Mouse (Mus musculus): ENCODE measurements at regions not wholly inside any gene's neighbourhood (a gene's known extent, or its start where the extent isn't known, plus 50 kb on each side); places are given as distances from the start of the nearest gene placed in this dataset.
A peak's percentile ranks its signal among the peaks of the same experiment; 100 is the strongest.
"Not testable (repeated sequence)": the region's sequence is repeated elsewhere in the genome, so short reads cannot be mapped to it uniquely, and the experiment has no call there.

- Histone ChIP-seq H3K27me3 (replicated peaks) (no peaks in the 10 kb centered on the region), H3K79me2 (replicated peaks; ENCODE audit: control insufficient read depth, extremely low read depth, insufficient read depth, poor library complexity, severe bottlenecking) (no peaks in the 10 kb centered on the region), H3K36me3 (replicated peaks in 1 of 2; ENCODE audit: control insufficient read depth in 1 of 2, insufficient read depth in 1 of 2, low read length in 1 of 2) (no peaks in the 10 kb centered on the region), H3K4me3 (replicated peaks in 1 of 3; ENCODE audit: low read depth in 2 of 3, low read length in 2 of 3, poor library complexity in 1 of 3) (peak overlapping the region in 1 of 3 experiments; percentile 22), H3K27ac (ENCODE audit: insufficient read depth, low read depth) (no peak overlapping the region), H3K9ac (ENCODE audit: insufficient read depth, low read depth) (no peak overlapping the region), H3K9me3 (replicated peaks; ENCODE audit: low read length) (no peaks in the 10 kb centered on the region), H3K4me1 (ENCODE audit: control insufficient read depth in 1 of 2, insufficient read depth in 2 of 2) (peaks cover 7% of the 10 kb centered on the region in 2 experiments; a peak in 3 of 4 replicates), H3K4me2 (ENCODE audit: insufficient read depth, low read depth, poor library complexity, severe bottlenecking) (peak overlapping the region; percentile 32)
- in situ Hi-C loops (cut with MboI; ENCODE audit: low pct_ligation_motif_present, low pct_unique_long_range_greater_than_20kb, low sequenced_read_pairs) (no loop called here), dilution Hi-C loops (cut with MboI; ENCODE audit: extremely low pct_ligation_motif_present, extremely low pct_unique_long_range_greater_than_20kb, low sequenced_read_pairs) (no loop called here)
- TF ChIP-seq ELF1 (IDR thresholded peaks at IDR 0.05; ENCODE audit: low read depth, low read length) (peak; percentile 70), JUN (IDR thresholded peaks at IDR 0.05; ENCODE audit: insufficient read depth, low read depth, low read length) (0 out of 2 replicates have a peak, but pooled peaks have one; percentile 16), JUND (conservative IDR thresholded peaks at IDR 0.05; ENCODE audit: low read depth, low read length) (peak; percentile 62; the same call in 1 of the 2 replicates), EP300 (IDR thresholded peaks at IDR 0.05; ENCODE audit: low read length) (peak; percentile 68), MEF2A (IDR thresholded peaks at IDR 0.05; ENCODE audit: borderline replicate concordance, low read depth, low read length) (peak; percentile 41; the same call in 1 of the 2 replicates), ZNF384 (IDR thresholded peaks at IDR 0.05; ENCODE audit: low read depth, low read length) (peak; percentile 69), HCFC1 (IDR thresholded peaks at IDR 0.05; ENCODE audit: low read depth, low read length) (no peak), ZKSCAN1 (IDR thresholded peaks at IDR 0.05; ENCODE audit: borderline replicate concordance, low read depth, low read length) (no peak), IRF4 (IDR thresholded peaks at IDR 0.05; ENCODE audit: low read depth, low read length) (peak; percentile 93), GABPA (IDR thresholded peaks at IDR 0.05; ENCODE audit: insufficient replicate concordance, low read depth, low read length) (no peak), USF2 (conservative IDR thresholded peaks at IDR 0.05; ENCODE audit: low read depth, low read length) (no peak)
- DNase-seq (ENCODE audit: extremely low read depth): peak; percentile 17
Observed at GRCm38 (mm10) chr5:105354041-105354440, 60.5 kb upstream of the Gbp6 start.

GRCm38 (mm10) chr5:105346463-105346862 lies 53.0 kb upstream of the Gbp6 start:
- TF ChIP-seq E2F4 (IDR thresholded peaks at IDR 0.05; ENCODE audit: insufficient replicate concordance, low read depth, low read length) (no peak), KAT2A (IDR thresholded peaks at IDR 0.05; ENCODE audit: insufficient replicate concordance, low read length) (no peak)
- Histone ChIP-seq H3K4me3 (replicated peaks in 1 of 3; ENCODE audit: low read depth in 2 of 3, low read length in 2 of 3, poor library complexity in 1 of 3) (no peak overlapping the region), H3K27me3 (replicated peaks) (no peaks in the 10 kb centered on the region), H3K79me2 (replicated peaks; ENCODE audit: control insufficient read depth, extremely low read depth, insufficient read depth, poor library complexity, severe bottlenecking) (no peaks in the 10 kb centered on the region), H3K4me1 (ENCODE audit: control insufficient read depth in 1 of 2, insufficient read depth in 2 of 2) (peaks cover 0 to 26% of the 10 kb centered on the region in 2 experiments; a peak in 2 of 4 replicates), H3K27ac (ENCODE audit: insufficient read depth, low read depth) (no peak overlapping the region), H3K9me3 (replicated peaks; ENCODE audit: low read length) (no peaks in the 10 kb centered on the region), H3K9ac (ENCODE audit: insufficient read depth, low read depth) (no peak overlapping the region), H3K4me2 (ENCODE audit: insufficient read depth, low read depth, poor library complexity, severe bottlenecking) (peak overlapping the region; percentile 22), H3K36me3 (replicated peaks in 1 of 2; ENCODE audit: control insufficient read depth in 1 of 2, insufficient read depth in 1 of 2, low read length in 1 of 2) (no peaks in the 10 kb centered on the region)
- DNase-seq (ENCODE audit: extremely low read depth): no peak
- dilution Hi-C loops (cut with MboI; ENCODE audit: extremely low pct_ligation_motif_present, extremely low pct_unique_long_range_greater_than_20kb, low sequenced_read_pairs) (no loop called here), in situ Hi-C loops (cut with MboI; ENCODE audit: low pct_ligation_motif_present, low pct_unique_long_range_greater_than_20kb, low sequenced_read_pairs) (no loop called here)

- H3K27ac ChIP-seq (ENCODE audit: insufficient read depth, low read depth); in situ Hi-C loops (cut with MboI; ENCODE audit: low pct_ligation_motif_present, low pct_unique_long_range_greater_than_20kb, low sequenced_read_pairs); H3K9ac ChIP-seq (ENCODE audit: insufficient read depth, low read depth); H3K9me3 ChIP-seq (replicated peaks; ENCODE audit: low read length); H3K27me3 ChIP-seq (replicated peaks); H3K79me2 ChIP-seq (replicated peaks; ENCODE audit: control insufficient read depth, extremely low read depth, insufficient read depth, poor library complexity, severe bottlenecking); H3K4me3 ChIP-seq (replicated peaks in 1 of 3; ENCODE audit: low read depth in 2 of 3, low read length in 2 of 3, poor library complexity in 1 of 3); dilution Hi-C loops (cut with MboI; ENCODE audit: extremely low pct_ligation_motif_present, extremely low pct_unique_long_range_greater_than_20kb, low sequenced_read_pairs); H3K36me3 ChIP-seq (replicated peaks in 1 of 2; ENCODE audit: control insufficient read depth in 1 of 2, insufficient read depth in 1 of 2, low read length in 1 of 2): not testable (repeated sequence)
- Histone ChIP-seq H3K4me1 (ENCODE audit: control insufficient read depth in 1 of 2, insufficient read depth in 2 of 2) (peaks cover 0 to 26% of the 10 kb centered on the region in 2 experiments; a peak in 2 of 4 replicates), H3K4me2 (ENCODE audit: insufficient read depth, low read depth, poor library complexity, severe bottlenecking) (peak overlapping the region; percentile 22; the same call in 1 of the 2 replicates)
- DNase-seq (ENCODE audit: extremely low read depth): peak; percentile 13
- TF ChIP-seq ZNF384 (IDR thresholded peaks at IDR 0.05; ENCODE audit: low read depth, low read length): peak; percentile 58
Observed at GRCm38 (mm10) chr5:105345953-105346352, 52.5 kb upstream of the Gbp6 start.
